Mouse (Mus musculus) intestine, embryonic 16.5 days (tissue): ENCODE results near the gene Rgmb. TPM values are rescaled to one million over a fixed set of nuclear protein-coding genes. Genes with fewer than 3 reads are reported as not detected.

Source experiments
- ATAC-seq: fragments of 200-750 bp; cut with Nextera tagmentation; 2 replicates; pipeline ENCODE4 v1.8.0; 2017; ENCODE audit warnings: moderate TSS enrichment, moderate library complexity
- H3K27ac ChIP-seq: fragments of 300-500 bp; sonication (generic); 2 replicates; pipeline ENCODE4 v1.5.1; 2014; ENCODE audit warnings: mild to moderate bottlenecking, low read length
- H3K27me3 ChIP-seq: fragments of 300-500 bp; sonication (generic); replicated peaks from 2 replicates; pipeline ENCODE4 v1.6.1; 2014; ENCODE audit warnings: low read length, control low read depth, mixed read lengths; ENCODE audit not compliant: control insufficient read depth, insufficient read depth
- H3K36me3 ChIP-seq: fragments of 300-500 bp; sonication (generic); 2 replicates; pipeline ENCODE4 v1.6.1; 2014; ENCODE audit warnings: low read length, control low read depth; ENCODE audit not compliant: control insufficient read depth, insufficient read depth
- H3K4me1 ChIP-seq: fragments of 300-500 bp; sonication (generic); 2 replicates; pipeline ENCODE4 v1.6.1; 2014; ENCODE audit warnings: low read length, control low read depth, mixed read lengths; ENCODE audit not compliant: control insufficient read depth, insufficient read depth
- H3K4me2 ChIP-seq: fragments of 300-500 bp; sonication (generic); 2 replicates; pipeline ENCODE4 v1.6.1; 2014; ENCODE audit warnings: low read depth, low read length, control low read depth
- H3K4me3 ChIP-seq: fragments of 300-500 bp; sonication (generic); 2 replicates; pipeline ENCODE4 v1.5.1; 2014; ENCODE audit warnings: mild to moderate bottlenecking, low read length
- H3K9ac ChIP-seq: fragments of 300-500 bp; sonication (generic); 2 replicates; pipeline ENCODE4 v1.6.1; 2014; ENCODE audit warnings: low read depth, low read length
- H3K9me3 ChIP-seq: fragments of 300-500 bp; sonication (generic); 2 replicates; pipeline ENCODE4 v1.6.1; 2016; ENCODE audit warnings: low read length, control low read depth; ENCODE audit not compliant: control insufficient read depth
- WGBS: fragments of 180-500 bp; shearing (Covaris S2); extraction: QIAGEN DNeasy Blood & Tissue Kit; methylation state at CpG from one replicate; pipeline ENCODE4 v1.1.7; 2014; 5-methylcytosine and 5-hydroxymethylcytosine counted together
- polyA plus RNA-seq: library from polyadenylated mRNA; unstranded; fragments of >200 nt; fragmentation: Nextera tagmentation; extraction: Ambion mirVana; gene quantifications from 2 replicates; pipeline ENCODE4 v1.2.1, GENCODE M21; 2015

Gene Rgmb
- polyA plus RNA-seq = 17.8 and 24.8 TPM in 2 replicates

- H3K4me2 ChIP-seq = peak within 1 kb of the TSS; percentile 96
- H3K4me3 ChIP-seq = peak within 1 kb of the TSS; percentile 70
- H3K36me3 ChIP-seq = no peaks in the 10 kb centered on the region
- 0 out of 2 replicates have a peak, but pooled peaks cover 2% of the 10 kb centered on the region for H3K27me3 ChIP-seq
- peak; percentile 23 for ATAC-seq
- under 1% methylated on average over 55 of the region's 55 CpGs for WGBS
- peak within 1 kb of the TSS; percentile 78 for H3K9ac ChIP-seq
- H3K9me3 ChIP-seq = no peaks in the 10 kb centered on the region
- peaks cover 10% of the 10 kb centered on the region for H3K4me1 ChIP-seq
- H3K27ac ChIP-seq = peak within 1 kb of the TSS; percentile 93
These were observed at the start of gene Rgmb for GRCm38 (mm10) chr17:15830766-15831644. Gene Rgmb, minus strand, starts transcription at chr17:15831039.

- H3K4me2 ChIP-seq = no peak overlapping the region
- no peaks in the 10 kb centered on the region for H3K36me3 ChIP-seq
- WGBS = 80% methylated on average over 6 of the region's 6 CpGs
- H3K27ac ChIP-seq = no peak overlapping the region
- no peak for ATAC-seq
- no peaks in the 10 kb centered on the region for H3K4me1 ChIP-seq
- no peak overlapping the region for H3K9ac ChIP-seq
- no peak overlapping the region for H3K4me3 ChIP-seq
- no peaks in the 10 kb centered on the region for H3K27me3 ChIP-seq
- no peaks in the 10 kb centered on the region for H3K9me3 ChIP-seq
These were observed 43.9 kb upstream of the Rgmb start for GRCm38 (mm10) chr17:15874765-15875164.

GRCm38 (mm10) chr17:15872093-15872492 lies 41.3 kb upstream of the Rgmb start:
- Histone ChIP-seq H3K27ac (no peak overlapping the region), H3K9me3 (no peaks in the 10 kb centered on the region), H3K36me3 (no peaks in the 10 kb centered on the region), H3K27me3 (no peaks in the 10 kb centered on the region), H3K9ac (no peak overlapping the region), H3K4me3 (no peak overlapping the region), H3K4me1 (no peaks in the 10 kb centered on the region), H3K4me2 (no peak overlapping the region)
- ATAC-seq = no peak

GRCm38 (mm10) chr17:15865249-15865648 lies 34.4 kb upstream of the Rgmb start:
- peak; percentile 55; the same call in 1 of the 2 replicates for ATAC-seq
- Histone ChIP-seq H3K4me2 (no peak overlapping the region), H3K9ac (no peak overlapping the region), H3K4me3 (no peak overlapping the region), H3K9me3 (no peaks in the 10 kb centered on the region), H3K36me3 (no peaks in the 10 kb centered on the region), H3K27ac (0 out of 2 replicates have a peak overlapping the region, but pooled peaks have one; percentile 58), H3K4me1 (no peaks in the 10 kb centered on the region), H3K27me3 (no peaks in the 10 kb centered on the region)
- 89% methylated on average over 1 of the region's 1 CpGs for WGBS

- Histone ChIP-seq H3K27me3 (no peaks in the 10 kb centered on the region), H3K9me3 (no peaks in the 10 kb centered on the region), H3K9ac (no peak overlapping the region), H3K4me2 (no peak overlapping the region), H3K4me3 (no peak overlapping the region), H3K36me3 (no peaks in the 10 kb centered on the region), H3K27ac (no peak overlapping the region), H3K4me1 (no peaks in the 10 kb centered on the region)
- ATAC-seq = no peak
- WGBS = 71% methylated on average over 4 of the region's 4 CpGs
These were observed 31.5 kb upstream of the Rgmb start for GRCm38 (mm10) chr17:15862355-15862754.

- Histone ChIP-seq H3K4me2 (no peak overlapping the region), H3K9me3 (no peaks in the 10 kb centered on the region), H3K36me3 (no peaks in the 10 kb centered on the region), H3K4me3 (no peak overlapping the region), H3K9ac (no peak overlapping the region), H3K27ac (no peak overlapping the region), H3K27me3 (no peaks in the 10 kb centered on the region), H3K4me1 (no peaks in the 10 kb centered on the region)
- ATAC-seq = no peak
- WGBS = 82% methylated on average over 2 of the region's 2 CpGs
These were observed 22.3 kb upstream of the Rgmb start for GRCm38 (mm10) chr17:15853121-15853520.

GRCm38 (mm10) chr17:15850544-15850943 lies 19.7 kb upstream of the Rgmb start:
- H3K4me3 ChIP-seq = no peak overlapping the region
- H3K36me3 ChIP-seq = no peaks in the 10 kb centered on the region
- H3K9me3 ChIP-seq = no peaks in the 10 kb centered on the region
- WGBS = 57% methylated on average over 3 of the region's 3 CpGs
- no peak overlapping the region for H3K27ac ChIP-seq
- H3K4me1 ChIP-seq = no peaks in the 10 kb centered on the region
- H3K27me3 ChIP-seq = no peaks in the 10 kb centered on the region
- H3K4me2 ChIP-seq = no peak overlapping the region
- ATAC-seq = no peak
- no peak overlapping the region for H3K9ac ChIP-seq

- H3K27me3 ChIP-seq = no peaks in the 10 kb centered on the region
- no peaks in the 10 kb centered on the region for H3K36me3 ChIP-seq
- no peak overlapping the region for H3K9ac ChIP-seq
- no peak overlapping the region for H3K4me3 ChIP-seq
- no peak overlapping the region for H3K27ac ChIP-seq
- no peaks in the 10 kb centered on the region for H3K4me1 ChIP-seq
- ATAC-seq = no peak
- 79% methylated on average over 2 of the region's 2 CpGs for WGBS
- no peak overlapping the region for H3K4me2 ChIP-seq
- no peaks in the 10 kb centered on the region for H3K9me3 ChIP-seq
These were observed 10.6 kb upstream of the Rgmb start for GRCm38 (mm10) chr17:15841425-15841824.

- 32% methylated on average over 5 of the region's 5 CpGs for WGBS
- 0 out of 2 replicates have a peak, but pooled peaks cover 2% of the 10 kb centered on the region for H3K27me3 ChIP-seq
- H3K9ac ChIP-seq = no peak overlapping the region
- H3K9me3 ChIP-seq = no peaks in the 10 kb centered on the region
- H3K4me3 ChIP-seq = no peak overlapping the region
- H3K4me2 ChIP-seq = no peak overlapping the region
- H3K4me1 ChIP-seq = peaks cover 10% of the 10 kb centered on the region
- 0 out of 2 replicates have a peak overlapping the region, but pooled peaks have one; percentile 5 for H3K27ac ChIP-seq
- no peaks in the 10 kb centered on the region for H3K36me3 ChIP-seq
- ATAC-seq = no peak
These were observed 1.6 kb upstream of the Rgmb start for GRCm38 (mm10) chr17:15832398-15832797.
